Mouse (Mus musculus): Measurements from ENCODE around the gene Panx2. TPM values are rescaled to one million over a fixed set of nuclear protein-coding genes. Genes with fewer than 3 reads are reported as not detected.
A peak's percentile ranks its signal among the peaks of the same experiment; 100 is the strongest.

Panx2 gene
- total and polyA plus RNA-seq, 2 experiments from 2014 or later: 0.93 TPM; not detected in 1

DNA sequence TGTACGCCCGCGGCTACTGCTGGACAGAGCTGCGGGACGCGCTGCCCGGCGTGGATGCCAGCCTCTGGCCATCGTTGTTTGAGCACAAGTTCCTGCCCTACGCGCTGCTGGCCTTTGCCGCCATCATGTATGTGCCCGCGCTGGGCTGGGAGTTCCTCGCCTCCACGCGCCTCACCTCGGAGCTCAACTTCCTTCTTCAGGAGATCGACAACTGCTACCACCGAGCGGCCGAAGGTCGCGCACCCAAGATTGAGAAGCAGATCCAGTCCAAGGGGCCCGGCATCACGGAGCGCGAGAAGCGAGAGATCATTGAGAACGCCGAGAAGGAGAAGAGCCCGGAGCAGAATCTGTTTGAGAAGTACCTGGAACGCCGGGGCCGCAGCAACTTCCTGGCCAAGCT, 8.1 kb downstream of the Panx2 start:
- no peak for TF ChIP-seq EP300 (IDR thresholded peaks at IDR 0.05; ENCODE audit: low read depth)
- no peak for TF ChIP-seq CTCF (IDR thresholded peaks at IDR 0.05; ENCODE audit: low read depth)
- Histone ChIP-seq H3K27me3 (ENCODE audit: control insufficient read depth, insufficient read depth, low read length) (peaks cover 26% of the 10 kb centered on the region), H3K36me3 (replicated peaks; ENCODE audit: control insufficient read depth, insufficient read depth, low read length) (no peaks in the 10 kb centered on the region), H3K4me2 (ENCODE audit: low read depth, low read length) (peak overlapping the region; percentile 43), H3K9me3 (replicated peaks; ENCODE audit: control insufficient read depth, low read length) (no peaks in the 10 kb centered on the region), H3K9ac (replicated peaks; ENCODE audit: low read depth, low read length) (no peak overlapping the region), H3K4me3 (ENCODE audit: low read depth, low read length) (0 out of 2 replicates have a peak overlapping the region, but pooled peaks have one; percentile 6), H3K27ac (ENCODE audit: low read depth) (no peak overlapping the region), H3K4me1 (ENCODE audit: control insufficient read depth, insufficient read depth) (no peaks in the 10 kb centered on the region)
- ATAC-seq (ENCODE audit: insufficient read depth, low read depth): no peak
- no peak for DNase-seq (ENCODE audit: low spot score)
- 27% methylated on average over 35 of the region's 35 CpGs for WGBS

GRCm38 (mm10) chr15:89068226-89068625, 8.7 kb downstream of the Panx2 start:
- DNase-seq (ENCODE audit: low spot score): no peak
- no peak for ATAC-seq (ENCODE audit: insufficient read depth, low read depth)
- no peak overlapping the region for H3K4me3 ChIP-seq (ENCODE audit: low read depth, low read length)
- WGBS: 41% methylated on average over 26 of the region's 26 CpGs
- no peak overlapping the region for H3K4me2 ChIP-seq (ENCODE audit: low read depth, low read length)
- H3K27ac ChIP-seq (ENCODE audit: low read depth): no peak overlapping the region
- H3K4me1 ChIP-seq (ENCODE audit: control insufficient read depth, insufficient read depth): peaks cover 2% of the 10 kb centered on the region; the same call in 1 of the 2 replicates
- TF ChIP-seq EP300 (IDR thresholded peaks at IDR 0.05; ENCODE audit: low read depth): no peak
- no peak for TF ChIP-seq CTCF (IDR thresholded peaks at IDR 0.05; ENCODE audit: low read depth)
- no peaks in the 10 kb centered on the region for H3K9me3 ChIP-seq (replicated peaks; ENCODE audit: control insufficient read depth, low read length)
- no peaks in the 10 kb centered on the region for H3K36me3 ChIP-seq (replicated peaks; ENCODE audit: control insufficient read depth, insufficient read depth, low read length)
- H3K9ac ChIP-seq (replicated peaks; ENCODE audit: low read depth, low read length): no peak overlapping the region
- H3K27me3 ChIP-seq (ENCODE audit: control insufficient read depth, insufficient read depth, low read length): peaks cover 26% of the 10 kb centered on the region

DNA sequence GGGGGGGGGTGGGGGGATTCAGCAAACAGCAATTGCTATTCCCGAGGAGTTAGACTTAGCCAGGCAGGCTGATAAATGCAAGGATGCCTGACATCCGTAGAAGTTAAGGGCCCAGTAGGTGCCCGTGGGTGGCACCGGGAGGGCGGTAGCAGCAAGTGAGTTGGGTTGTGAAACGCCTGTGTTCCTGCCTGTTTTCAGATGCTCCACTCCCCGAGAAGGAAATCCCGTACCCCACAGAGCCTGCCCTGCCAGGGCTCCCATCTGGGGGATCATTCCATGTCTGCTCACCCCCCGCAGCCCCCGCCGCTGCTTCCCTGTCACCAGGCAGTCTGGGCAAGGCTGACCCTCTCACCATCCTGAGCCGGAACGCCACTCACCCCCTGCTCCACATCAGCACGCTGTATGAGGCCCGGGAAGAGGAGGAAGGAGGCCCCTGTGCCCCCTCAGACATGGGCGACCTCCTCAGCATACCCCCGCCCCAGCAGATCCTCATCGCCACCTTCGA, 9.9 kb downstream of the Panx2 start:
- H3K4me3 ChIP-seq (ENCODE audit: low read depth, low read length): no peak overlapping the region
- no peaks in the 10 kb centered on the region for H3K9me3 ChIP-seq (replicated peaks; ENCODE audit: control insufficient read depth, low read length)
- 79% methylated on average over 19 of the region's 19 CpGs for WGBS
- ATAC-seq (ENCODE audit: insufficient read depth, low read depth) (no peak), DNase-seq (ENCODE audit: low spot score) (no peak)
- H3K4me2 ChIP-seq (ENCODE audit: low read depth, low read length): no peak overlapping the region
- no peak overlapping the region for H3K27ac ChIP-seq (ENCODE audit: low read depth)
- H3K4me1 ChIP-seq (ENCODE audit: control insufficient read depth, insufficient read depth): peaks cover 12% of the 10 kb centered on the region
- H3K36me3 ChIP-seq (replicated peaks; ENCODE audit: control insufficient read depth, insufficient read depth, low read length): no peaks in the 10 kb centered on the region
- no peak for TF ChIP-seq EP300 (IDR thresholded peaks at IDR 0.05; ENCODE audit: low read depth)
- no peak for TF ChIP-seq CTCF (IDR thresholded peaks at IDR 0.05; ENCODE audit: low read depth)
- peaks cover 26% of the 10 kb centered on the region for H3K27me3 ChIP-seq (ENCODE audit: control insufficient read depth, insufficient read depth, low read length)
- H3K9ac ChIP-seq (replicated peaks; ENCODE audit: low read depth, low read length): no peak overlapping the region

GRCm38 (mm10) chr15:89070606-89071005, 11.1 kb downstream of the Panx2 start:
- Histone ChIP-seq H3K27ac (ENCODE audit: low read depth) (no peak overlapping the region), H3K27me3 (ENCODE audit: control insufficient read depth, insufficient read depth, low read length) (peaks cover 26% of the 10 kb centered on the region), H3K4me1 (ENCODE audit: control insufficient read depth, insufficient read depth) (peaks cover 23% of the 10 kb centered on the region), H3K4me3 (ENCODE audit: low read depth, low read length) (no peak overlapping the region), H3K4me2 (ENCODE audit: low read depth, low read length) (no peak overlapping the region), H3K9ac (replicated peaks; ENCODE audit: low read depth, low read length) (no peak overlapping the region), H3K36me3 (replicated peaks; ENCODE audit: control insufficient read depth, insufficient read depth, low read length) (no peaks in the 10 kb centered on the region), H3K9me3 (replicated peaks; ENCODE audit: control insufficient read depth, low read length) (no peaks in the 10 kb centered on the region)
- no peak for ATAC-seq (ENCODE audit: insufficient read depth, low read depth)
- WGBS: 73% methylated on average over 24 of the region's 24 CpGs
- no peak for DNase-seq (ENCODE audit: low spot score)
- TF ChIP-seq CTCF (IDR thresholded peaks at IDR 0.05; ENCODE audit: low read depth) (no peak), EP300 (IDR thresholded peaks at IDR 0.05; ENCODE audit: low read depth) (no peak)

DNA sequence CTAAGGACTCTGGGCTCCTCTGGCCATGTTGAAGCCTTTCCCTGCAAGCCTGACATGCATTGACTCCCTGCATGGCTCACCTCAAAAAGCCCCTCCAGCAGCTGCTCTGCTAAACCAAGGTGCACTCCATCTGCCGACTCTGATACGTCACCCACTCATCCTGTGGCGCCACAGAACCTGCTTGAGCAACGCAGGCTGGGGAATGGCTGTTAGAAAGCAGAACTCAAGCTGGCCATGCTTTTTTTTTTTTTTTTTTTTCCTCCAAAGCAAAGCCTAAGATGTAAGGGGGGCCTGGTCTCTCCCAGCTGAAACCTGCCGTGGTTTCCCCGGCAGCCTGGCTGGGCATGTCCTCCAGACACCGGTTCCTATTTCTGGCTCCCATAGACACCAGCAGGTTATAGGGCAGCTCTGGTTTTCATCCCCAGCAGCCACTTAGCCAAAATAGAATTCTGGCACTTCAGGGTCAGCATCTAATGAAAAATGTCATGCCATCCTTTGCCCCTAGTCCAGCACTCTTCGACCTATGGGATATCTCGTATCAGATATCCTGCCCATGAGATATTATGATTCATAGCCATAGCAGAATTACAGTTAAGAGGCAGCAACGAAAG, 14.6 kb downstream of the Panx2 start:
- Histone ChIP-seq H3K27me3 (ENCODE audit: control insufficient read depth, insufficient read depth, low read length) (no peaks in the 10 kb centered on the region), H3K9me3 (replicated peaks; ENCODE audit: control insufficient read depth, low read length) (no peaks in the 10 kb centered on the region), H3K4me3 (ENCODE audit: low read depth, low read length) (peak overlapping the region; percentile 88; the same call in 1 of the 2 replicates), H3K36me3 (replicated peaks; ENCODE audit: control insufficient read depth, insufficient read depth, low read length) (no peaks in the 10 kb centered on the region), H3K4me2 (ENCODE audit: low read depth, low read length) (peak overlapping the region; percentile 96; the same call in 1 of the 2 replicates), H3K27ac (ENCODE audit: low read depth) (peak overlapping the region; percentile 96), H3K4me1 (ENCODE audit: control insufficient read depth, insufficient read depth) (peaks cover 48% of the 10 kb centered on the region), H3K9ac (replicated peaks; ENCODE audit: low read depth, low read length) (no peak overlapping the region)
- peak; percentile 81; the same call in 1 of the 2 replicates for TF ChIP-seq EP300 (IDR thresholded peaks at IDR 0.05; ENCODE audit: low read depth)
- no peak for TF ChIP-seq CTCF (IDR thresholded peaks at IDR 0.05; ENCODE audit: low read depth)
- ATAC-seq (ENCODE audit: insufficient read depth, low read depth): no peak
- peak; percentile 52 for DNase-seq (ENCODE audit: low spot score)
- WGBS: 29% methylated on average over 10 of the region's 10 CpGs
